Mouse (Mus musculus): ENCODE data around the gene Tmem161a. TPM values are rescaled to one million over a fixed set of nuclear protein-coding genes. Genes with fewer than 3 reads are reported as not detected.

Tmem161a gene
- total and polyA plus RNA-seq, 3 experiments, result 48.5 to 73.6 (median 65.0) TPM

GRCm38 (mm10) chr8:70223341-70223740 is 51.2 kb downstream of the Tmem161a start:
- no peaks in the 10 kb centered on the region for H3K79me2 ChIP-seq (replicated peaks; ENCODE audit: control insufficient read depth, extremely low read depth, insufficient read depth, poor library complexity, severe bottlenecking)
- no peak for DNase-seq (ENCODE audit: extremely low read depth)
- TF ChIP-seq CTCF (conservative IDR thresholded peaks at IDR 0.05 in 1 of 2, IDR thresholded peaks at IDR 0.05 in 1 of 2; ENCODE audit: low read depth in 2 of 2, low read length in 2 of 2) (peak in 1 of 2 experiments; percentile 72; a peak in 2 of 4 replicates), POLR2A (IDR thresholded peaks at IDR 0.05; ENCODE audit: low read depth, low read length) (no peak), MXI1 (IDR thresholded peaks at IDR 0.05; ENCODE audit: low read depth, low read length) (no peak), RCOR1 (conservative IDR thresholded peaks at IDR 0.05; ENCODE audit: low read depth, low read length) (no peak), UBTF (IDR thresholded peaks at IDR 0.05; ENCODE audit: low read depth, low read length) (no peak), CHD2 (IDR thresholded peaks at IDR 0.05; ENCODE audit: low read length) (no peak), BHLHE40 (IDR thresholded peaks at IDR 0.05; ENCODE audit: low read depth, low read length) (no peak), ELF1 (IDR thresholded peaks at IDR 0.05; ENCODE audit: low read depth, low read length) (no peak), GABPA (IDR thresholded peaks at IDR 0.05; ENCODE audit: insufficient replicate concordance, low read depth, low read length) (no peak), ZNF384 (IDR thresholded peaks at IDR 0.05; ENCODE audit: low read depth, low read length) (no peak), USF1 (IDR thresholded peaks at IDR 0.05; ENCODE audit: low read depth, low read length) (no peak), KAT2A (IDR thresholded peaks at IDR 0.05; ENCODE audit: insufficient replicate concordance, low read length) (no peak), NELFE (IDR thresholded peaks at IDR 0.05; ENCODE audit: low read depth, low read length) (no peak), ETS1 (conservative IDR thresholded peaks at IDR 0.05; ENCODE audit: low read depth, low read length) (no peak), MYC (IDR thresholded peaks at IDR 0.05; ENCODE audit: low read depth, low read length) (no peak), NRF1 (IDR thresholded peaks at IDR 0.05; ENCODE audit: low read depth, low read length) (no peak), MEF2A (IDR thresholded peaks at IDR 0.05; ENCODE audit: borderline replicate concordance, low read depth, low read length) (no peak), ZC3H11A (IDR thresholded peaks at IDR 0.05; ENCODE audit: low read depth, low read length) (peak; percentile 37), MAFK (IDR thresholded peaks at IDR 0.05; ENCODE audit: insufficient replicate concordance, low read length) (no peak), TCF12 (IDR thresholded peaks at IDR 0.05; ENCODE audit: low read depth, low read length) (no peak), RAD21 (IDR thresholded peaks at IDR 0.05; ENCODE audit: low read depth, low read length) (peak; percentile 71), MAZ (IDR thresholded peaks at IDR 0.05; ENCODE audit: low read depth, low read length) (no peak), JUN (IDR thresholded peaks at IDR 0.05; ENCODE audit: insufficient read depth, low read depth, low read length) (no peak), USF2 (conservative IDR thresholded peaks at IDR 0.05; ENCODE audit: low read depth, low read length) (no peak), SMC3 (IDR thresholded peaks at IDR 0.05; ENCODE audit: low read depth, low read length) (peak; percentile 80), CHD1 (IDR thresholded peaks at IDR 0.05; ENCODE audit: low read depth, low read length) (no peak), HCFC1 (IDR thresholded peaks at IDR 0.05; ENCODE audit: low read depth, low read length) (no peak)
- H3K4me3 ChIP-seq (replicated peaks in 1 of 3; ENCODE audit: low read depth in 2 of 3, low read length in 2 of 3, poor library complexity in 1 of 3), result no peak overlapping the region
- no peak overlapping the region for H3K4me2 ChIP-seq (ENCODE audit: insufficient read depth, low read depth, poor library complexity, severe bottlenecking)
- H3K27me3 ChIP-seq (replicated peaks), result no peaks in the 10 kb centered on the region
- in situ Hi-C loops (cut with MboI; ENCODE audit: low pct_ligation_motif_present, low pct_unique_long_range_greater_than_20kb, low sequenced_read_pairs), result no loop called here
- no peak overlapping the region for H3K27ac ChIP-seq (ENCODE audit: insufficient read depth, low read depth)
- H3K4me1 ChIP-seq (ENCODE audit: control insufficient read depth in 1 of 2, insufficient read depth in 2 of 2), result no peaks in the 10 kb centered on the region
- dilution Hi-C loops (cut with MboI; ENCODE audit: extremely low pct_ligation_motif_present, extremely low pct_unique_long_range_greater_than_20kb, low sequenced_read_pairs), result no loop called here
- no peak overlapping the region for H3K9ac ChIP-seq (ENCODE audit: insufficient read depth, low read depth)
- no peaks in the 10 kb centered on the region for H3K9me3 ChIP-seq (replicated peaks; ENCODE audit: low read length)
- H3K36me3 ChIP-seq (replicated peaks in 1 of 2; ENCODE audit: control insufficient read depth in 1 of 2, insufficient read depth in 1 of 2, low read length in 1 of 2), result peaks cover 15 to 72% of the 10 kb centered on the region in 2 experiments
